Mouse (Mus musculus): ENCODE measurements at regions not wholly inside any gene's neighbourhood (a gene's known extent, or its start where the extent isn't known, plus 50 kb on each side); places are given as distances from the start of the nearest gene placed in this dataset.
A peak's percentile ranks its signal among the peaks of the same experiment; 100 is the strongest.

GRCm38 (mm10) chrX:47536130-47536529 is 356.6 kb downstream of the Smarca1 start:
- intact Hi-C loops (cut with DNase I): no loop called here
- no peak for DNase-seq (ENCODE audit: low spot score in 2 of 2)

DNA sequence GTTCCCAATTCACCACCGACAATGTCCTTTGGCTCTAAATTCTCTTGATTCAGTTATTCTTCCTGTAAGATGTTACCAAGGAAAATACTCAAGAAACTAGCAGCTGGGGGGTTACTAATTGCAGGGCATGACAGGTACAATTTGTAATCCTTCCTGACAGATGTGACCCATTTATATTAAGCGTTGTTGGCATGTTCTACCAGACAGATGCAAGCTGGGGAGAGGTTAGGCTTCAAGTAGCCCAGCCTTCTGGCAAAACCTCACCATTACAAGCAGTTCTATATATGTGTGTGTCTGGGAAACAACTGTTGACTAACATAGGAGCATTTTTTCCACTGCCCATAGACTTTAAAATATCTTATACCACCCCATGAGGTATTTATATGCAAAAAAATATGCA is 397.7 kb downstream of the Smarca1 start:
- intact Hi-C loops (cut with DNase I): no loop called here
- no peak for DNase-seq (ENCODE audit: low spot score in 2 of 2)

DNA sequence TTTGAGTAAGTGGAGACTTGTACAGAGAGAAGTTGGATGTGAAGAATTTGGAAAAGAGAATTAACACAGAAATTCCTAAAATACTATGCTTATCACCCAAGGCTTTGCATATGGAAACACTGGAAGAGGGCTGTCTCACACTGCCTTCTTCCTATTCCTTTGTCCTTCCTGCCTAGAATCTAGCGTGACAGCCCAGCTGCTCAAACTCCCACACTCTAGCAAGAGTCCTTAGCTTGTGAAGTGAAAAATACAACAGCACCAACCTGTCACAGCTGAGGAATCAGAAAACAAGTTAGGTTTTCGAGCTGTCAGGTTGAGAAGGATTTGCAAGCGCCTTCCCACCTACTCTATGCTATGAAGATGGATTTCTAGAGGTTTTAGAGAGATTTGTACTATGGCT is 410.0 kb downstream of the Smarca1 start:
- peak; percentile 7 to 8 for DNase-seq (ENCODE audit: low spot score in 2 of 2)
- intact Hi-C loops (cut with DNase I): no loop called here

DNA sequence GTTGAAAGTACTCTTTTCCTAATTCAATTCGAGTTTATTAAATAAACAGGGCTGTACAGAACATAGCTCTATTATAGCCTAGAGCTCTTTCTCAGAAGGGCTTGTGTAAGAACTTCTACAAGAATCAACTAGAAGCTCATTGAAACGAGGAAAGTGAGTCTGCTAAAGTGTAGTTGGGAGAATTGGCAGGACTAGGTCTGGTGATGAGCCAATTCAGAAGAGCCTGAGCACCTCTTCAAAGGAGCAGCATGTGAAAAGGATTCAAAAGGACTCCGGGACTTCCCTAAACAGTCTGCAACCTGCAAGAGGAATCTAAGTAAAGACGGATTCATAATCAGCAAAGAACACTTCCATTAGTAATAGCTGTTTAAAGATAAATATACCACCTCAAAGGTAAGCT is 414.5 kb downstream of the Smarca1 start:
- intact Hi-C loops (cut with DNase I): no loop called here

DNA sequence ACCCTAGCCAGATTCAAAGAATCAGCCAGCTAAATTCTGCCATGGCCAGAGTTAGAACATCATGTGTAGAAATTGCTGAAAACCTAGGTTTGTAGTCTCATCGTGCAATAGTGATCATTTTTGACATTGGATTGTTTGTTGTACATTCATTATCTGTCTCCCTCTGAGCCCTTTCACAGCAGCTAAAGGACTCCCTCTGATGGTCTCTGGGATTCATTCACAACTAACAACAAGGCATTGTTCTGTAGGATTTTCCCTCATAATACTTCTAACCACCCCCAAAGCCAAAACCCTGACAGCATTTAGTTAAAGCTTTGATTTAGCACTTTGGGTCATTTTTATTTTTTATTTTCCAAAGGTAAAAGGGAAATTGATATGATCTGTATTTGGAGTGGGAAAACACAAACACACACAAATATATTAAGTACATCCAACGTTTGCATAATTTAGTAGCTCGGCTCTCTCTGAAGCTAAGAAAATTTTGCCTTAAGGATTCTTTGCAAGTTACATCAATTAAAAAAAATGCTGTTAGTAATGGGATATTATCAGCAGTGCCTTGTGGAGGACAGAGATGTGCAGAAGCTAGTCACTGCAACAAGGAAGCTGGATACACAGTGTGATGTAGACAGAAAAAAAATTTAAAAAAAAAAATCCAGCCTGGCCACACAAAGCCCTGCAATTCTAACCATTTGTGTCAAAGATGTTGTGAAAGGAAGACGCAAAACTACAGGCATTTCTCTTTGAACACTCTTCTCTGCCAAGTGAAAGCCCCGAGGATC is 425.9 kb downstream of the Smarca1 start:
- intact Hi-C loops (cut with DNase I): no loop called here
- DNase-seq (ENCODE audit: low spot score in 2 of 2): no peak

More for the DNA sequence above, 414.5 kb downstream of the Smarca1 start:
- DNase-seq (ENCODE audit: low spot score in 2 of 2): no peak

DNA sequence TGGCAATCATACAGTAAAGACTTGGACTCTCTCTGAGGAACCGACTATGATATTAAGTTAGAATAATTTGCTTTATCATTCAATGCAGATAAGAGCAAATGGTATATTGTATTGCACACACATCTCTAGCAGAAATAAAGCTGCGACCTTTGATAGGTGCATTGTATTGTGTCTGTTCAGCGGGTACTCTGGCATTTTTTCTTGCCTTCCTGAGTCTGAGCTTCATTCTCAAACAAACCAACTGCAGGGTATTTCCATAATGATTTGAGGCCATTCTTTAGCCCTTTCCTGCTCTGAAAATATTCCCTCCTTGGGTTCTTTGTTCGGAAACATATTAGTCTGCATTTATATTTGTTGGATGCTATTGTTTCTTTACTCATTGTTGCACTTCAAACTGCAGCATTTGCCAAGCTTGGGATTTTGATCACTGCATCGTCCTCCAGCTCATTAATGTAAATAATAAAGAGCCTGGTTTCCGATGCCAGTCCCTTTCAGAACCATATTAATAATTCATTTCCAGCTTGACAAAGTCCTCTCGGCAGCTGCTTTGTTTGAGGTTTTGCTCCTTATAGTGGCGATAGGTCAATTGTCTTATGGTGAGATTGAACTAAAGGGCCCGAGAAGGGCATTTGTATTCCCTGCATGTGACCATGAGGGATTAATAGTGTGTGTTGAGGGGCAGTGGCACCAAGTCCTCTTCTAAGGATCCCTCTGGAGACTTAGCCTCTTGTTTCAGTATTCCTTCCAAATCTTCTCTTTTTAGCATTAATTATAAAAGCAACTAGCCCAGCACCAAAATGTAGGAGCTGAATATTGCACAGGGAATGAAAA is 430.9 kb downstream of the Smarca1 start:
- intact Hi-C loops (cut with DNase I): no loop called here
- no peak for DNase-seq (ENCODE audit: low spot score in 2 of 2)

Data from left cerebral cortex, postnatal 14 days (tissue).